Mouse (Mus musculus): Measurements from ENCODE around the gene Atg4b. TPM values are rescaled to one million over a fixed set of nuclear protein-coding genes. Genes with fewer than 3 reads are reported as not detected.
"Not testable (repeated sequence)": the region's sequence is repeated elsewhere in the genome, so short reads cannot be mapped to it uniquely, and the experiment has no call there.

The Atg4b gene
- polyA plus RNA-seq, 1 experiment from 2014 or later: 54.8 TPM

DNA sequence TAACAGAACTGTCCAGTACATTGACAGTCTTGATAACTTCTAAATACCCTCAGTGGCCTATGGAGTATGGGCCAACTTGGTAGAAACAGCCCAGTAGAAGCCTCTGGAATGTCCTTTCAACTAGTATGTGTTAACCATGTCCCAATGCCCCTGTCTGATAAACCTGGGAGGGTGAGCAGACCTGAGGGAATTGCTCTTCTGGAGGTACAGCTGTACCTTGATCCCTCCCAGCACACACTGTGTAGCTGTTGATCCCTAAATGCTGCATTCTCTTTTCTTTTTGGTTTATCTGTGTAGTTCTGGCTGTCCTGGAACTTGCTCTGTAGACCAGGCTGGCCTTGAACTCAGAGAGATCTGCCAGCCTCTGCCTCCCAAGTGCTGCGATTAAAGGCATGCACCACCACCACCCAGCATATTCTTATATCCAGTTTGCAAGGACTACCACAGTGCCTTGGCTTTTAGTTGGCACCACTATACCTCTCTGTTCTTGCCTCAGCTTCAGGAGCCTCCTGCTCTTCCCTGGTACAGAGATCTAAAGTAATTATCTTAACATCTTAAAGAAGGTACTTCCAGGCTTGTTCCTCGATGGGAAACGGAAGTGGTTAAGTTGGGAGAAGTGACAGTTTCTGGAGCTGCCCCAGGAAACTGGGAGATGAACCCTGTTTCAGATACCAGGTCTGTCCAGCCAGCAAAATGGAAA, 72.6 kb downstream of the Atg4b start:
- no peak overlapping the region for H3K4me2 ChIP-seq (ENCODE audit: low read depth, low read length)
- peak overlapping the region; percentile 12 for H3K27ac ChIP-seq (ENCODE audit: low read length)
- no peak overlapping the region for H3K4me3 ChIP-seq (ENCODE audit: low read length)
- peaks cover 12% of the 10 kb centered on the region for H3K4me1 ChIP-seq (ENCODE audit: control insufficient read depth, insufficient read depth, low read length)
- H3K27me3 ChIP-seq (ENCODE audit: control insufficient read depth, insufficient read depth, low read length): no peaks in the 10 kb centered on the region
- 71% methylated on average over 3 of the region's 3 CpGs for WGBS
- H3K9ac ChIP-seq (ENCODE audit: low read length): no peak overlapping the region; the same call in 1 of the 2 replicates
- ATAC-seq (replicated peaks; ENCODE audit: extremely low read depth, insufficient read depth, low FRiP score): no peak
- H3K9me3 ChIP-seq (replicated peaks; ENCODE audit: control insufficient read depth, low read length): no peaks in the 10 kb centered on the region
- peaks cover 15% of the 10 kb centered on the region for H3K36me3 ChIP-seq (ENCODE audit: control insufficient read depth, insufficient read depth)

- Histone ChIP-seq H3K9ac (ENCODE audit: low read length) (peak within 1 kb of the TSS; percentile 80), H3K27me3 (ENCODE audit: control insufficient read depth, insufficient read depth, low read length) (no peaks in the 10 kb centered on the region), H3K9me3 (replicated peaks; ENCODE audit: control insufficient read depth, low read length) (no peaks in the 10 kb centered on the region), H3K4me3 (ENCODE audit: low read length) (peak within 1 kb of the TSS; percentile 66), H3K4me1 (ENCODE audit: control insufficient read depth, insufficient read depth, low read length) (peaks cover 12% of the 10 kb centered on the region), H3K4me2 (ENCODE audit: low read depth, low read length) (peak within 1 kb of the TSS; percentile 85), H3K27ac (ENCODE audit: low read length) (peak within 1 kb of the TSS; percentile 91), H3K36me3 (ENCODE audit: control insufficient read depth, insufficient read depth) (peaks cover 8% of the 10 kb centered on the region)
- no peak for ATAC-seq (replicated peaks; ENCODE audit: extremely low read depth, insufficient read depth, low FRiP score)
- 10% methylated on average over 10 of the region's 10 CpGs for WGBS
Measured at GRCm38 (mm10) chr1:93824609-93825008, 73.3 kb downstream of the Atg4b start, which contains the start of gene D2hgdh. Gene D2hgdh, plus strand, starts transcription at chr1:93824909.

DNA sequence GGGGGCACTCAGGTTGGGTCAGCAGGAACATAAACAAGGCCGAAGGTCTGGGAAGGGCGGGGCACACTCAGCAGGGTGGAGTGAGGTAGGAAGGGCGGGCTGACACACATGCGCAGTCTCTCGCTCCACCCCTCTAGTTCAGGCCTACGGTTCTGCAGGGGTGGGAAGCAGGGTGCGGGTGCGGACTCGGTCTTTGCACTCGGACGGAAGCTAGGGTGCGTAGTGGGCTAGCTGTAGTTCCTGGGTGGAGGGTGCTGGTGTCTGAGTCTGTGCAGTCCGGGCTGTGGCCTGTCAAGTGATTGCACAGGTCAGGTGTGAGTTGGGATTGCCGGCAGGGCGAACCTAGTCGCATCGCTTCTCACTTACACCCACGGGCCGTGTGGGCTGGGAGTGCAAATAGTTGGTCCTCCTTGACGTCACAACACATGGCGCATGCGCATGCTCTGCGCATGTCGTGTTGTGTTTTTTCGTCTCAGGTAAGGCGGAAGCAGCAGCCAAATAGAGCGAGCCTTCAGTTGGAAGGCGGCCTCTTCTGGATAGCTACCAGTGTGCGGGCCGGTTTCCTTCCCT, 73.9 kb downstream of the Atg4b start:
- H3K9me3 ChIP-seq (replicated peaks; ENCODE audit: control insufficient read depth, low read length): no peaks in the 10 kb centered on the region
- H3K27ac ChIP-seq (ENCODE audit: low read length): peak overlapping the region; percentile 91
- ATAC-seq (replicated peaks; ENCODE audit: extremely low read depth, insufficient read depth, low FRiP score): peak; percentile 97
- 1% methylated on average over 30 of the region's 30 CpGs for WGBS
- H3K36me3 ChIP-seq (ENCODE audit: control insufficient read depth, insufficient read depth): peaks cover 6% of the 10 kb centered on the region
- peak overlapping the region; percentile 85 for H3K4me2 ChIP-seq (ENCODE audit: low read depth, low read length)
- H3K27me3 ChIP-seq (ENCODE audit: control insufficient read depth, insufficient read depth, low read length): no peaks in the 10 kb centered on the region
- H3K4me1 ChIP-seq (ENCODE audit: control insufficient read depth, insufficient read depth, low read length): peaks cover 12% of the 10 kb centered on the region
- H3K9ac ChIP-seq (ENCODE audit: low read length): peak overlapping the region; percentile 80
- peak overlapping the region; percentile 66 for H3K4me3 ChIP-seq (ENCODE audit: low read length)

GRCm38 (mm10) chr1:93825771-93826539, 74.7 kb downstream of the Atg4b start:
- peak overlapping the region; percentile 85 for H3K4me2 ChIP-seq (ENCODE audit: low read depth, low read length)
- H3K4me1 ChIP-seq (ENCODE audit: control insufficient read depth, insufficient read depth, low read length): peaks cover 12% of the 10 kb centered on the region
- no peaks in the 10 kb centered on the region for H3K9me3 ChIP-seq (replicated peaks; ENCODE audit: control insufficient read depth, low read length)
- H3K27me3 ChIP-seq (ENCODE audit: control insufficient read depth, insufficient read depth, low read length): no peaks in the 10 kb centered on the region
- peak overlapping the region; percentile 66 for H3K4me3 ChIP-seq (ENCODE audit: low read length)
- WGBS: 42% methylated on average over 27 of the region's 27 CpGs
- peak overlapping the region; percentile 91 for H3K27ac ChIP-seq (ENCODE audit: low read length)
- peak overlapping the region; percentile 80 for H3K9ac ChIP-seq (ENCODE audit: low read length)
- no peak for ATAC-seq (replicated peaks; ENCODE audit: extremely low read depth, insufficient read depth, low FRiP score)
- peaks cover 2% of the 10 kb centered on the region for H3K36me3 ChIP-seq (ENCODE audit: control insufficient read depth, insufficient read depth)

- H3K4me3 ChIP-seq (ENCODE audit: low read length): no peak overlapping the region
- 89% methylated on average over 9 of the region's 9 CpGs for WGBS
- H3K9ac ChIP-seq (ENCODE audit: low read length): no peak overlapping the region
Measured at GRCm38 (mm10) chr1:93826540-93826835, 75.2 kb downstream of the Atg4b start.

DNA sequence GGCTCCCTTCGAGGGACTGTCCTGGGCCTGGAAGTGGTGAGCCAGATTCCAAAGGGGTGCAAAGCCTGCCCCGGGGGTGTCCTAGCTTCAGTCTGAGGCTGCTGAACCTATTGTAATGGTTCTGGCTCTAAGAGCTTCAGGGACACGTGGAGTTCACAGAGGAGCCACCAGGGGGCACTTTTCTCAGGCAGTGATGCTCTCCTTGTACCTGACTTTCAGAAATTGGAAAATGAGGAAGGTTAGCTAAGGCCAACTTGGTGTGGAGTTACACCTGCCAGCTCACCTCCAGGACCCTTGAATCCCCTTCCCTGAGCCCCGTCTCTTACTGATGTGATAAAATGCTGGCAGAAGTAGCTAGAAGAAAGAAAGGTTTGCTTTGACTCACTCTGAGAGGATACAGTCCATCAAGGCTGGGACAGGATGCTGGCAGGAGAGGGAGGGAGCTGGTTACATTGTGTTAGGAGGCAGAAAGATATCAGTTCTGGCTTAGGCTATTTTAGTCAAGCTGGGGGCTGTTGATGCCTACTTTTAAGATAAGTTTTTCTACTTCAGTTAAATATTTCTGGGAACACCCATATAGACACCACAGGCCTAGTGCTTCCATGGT, 81.6 kb downstream of the Atg4b start:
- H3K9ac ChIP-seq (ENCODE audit: low read length); H3K9me3 ChIP-seq (replicated peaks; ENCODE audit: control insufficient read depth, low read length); H3K4me1 ChIP-seq (ENCODE audit: control insufficient read depth, insufficient read depth, low read length); H3K4me3 ChIP-seq (ENCODE audit: low read length); H3K36me3 ChIP-seq (ENCODE audit: control insufficient read depth, insufficient read depth); H3K27me3 ChIP-seq (ENCODE audit: control insufficient read depth, insufficient read depth, low read length); ATAC-seq (replicated peaks; ENCODE audit: extremely low read depth, insufficient read depth, low FRiP score); H3K27ac ChIP-seq (ENCODE audit: low read length); H3K4me2 ChIP-seq (ENCODE audit: low read depth, low read length): not testable (repeated sequence)
- WGBS: 69% methylated on average over 3 of the region's 4 CpGs

More at GRCm38 (mm10) chr1:93826540-93826835, 75.2 kb downstream of the Atg4b start:
- Histone ChIP-seq H3K4me2 (ENCODE audit: low read depth, low read length) (no peak overlapping the region), H3K27ac (ENCODE audit: low read length) (no peak overlapping the region), H3K4me1 (ENCODE audit: control insufficient read depth, insufficient read depth, low read length) (peaks cover 12% of the 10 kb centered on the region), H3K9me3 (replicated peaks; ENCODE audit: control insufficient read depth, low read length) (no peaks in the 10 kb centered on the region), H3K36me3 (ENCODE audit: control insufficient read depth, insufficient read depth) (no peaks in the 10 kb centered on the region), H3K27me3 (ENCODE audit: control insufficient read depth, insufficient read depth, low read length) (no peaks in the 10 kb centered on the region)
- ATAC-seq (replicated peaks; ENCODE audit: extremely low read depth, insufficient read depth, low FRiP score): no peak

DNA sequence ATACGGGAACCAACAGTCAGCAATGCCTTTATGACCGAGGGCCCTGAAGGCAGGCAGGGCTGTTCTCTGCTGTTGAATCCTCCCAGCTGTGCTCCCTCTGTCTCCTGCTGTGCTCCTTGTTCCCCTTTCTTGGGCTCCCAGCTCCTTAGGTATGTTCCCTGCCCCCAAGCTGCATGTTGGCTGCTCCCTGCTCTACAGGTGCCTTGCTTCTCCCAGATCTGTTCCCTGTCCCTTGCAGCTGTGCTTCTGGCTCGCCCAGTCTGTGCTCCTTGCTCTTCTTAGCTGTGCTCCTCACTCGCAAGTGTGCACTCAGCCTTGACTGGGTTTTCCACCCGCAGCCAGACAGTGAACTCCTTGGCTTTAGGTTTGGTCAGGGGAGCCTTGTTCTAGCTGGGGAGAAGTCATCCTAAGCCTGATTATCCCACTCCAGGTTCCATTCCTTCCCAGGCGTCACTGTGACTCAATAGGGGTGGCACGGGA, 83.4 kb downstream of the Atg4b start:
- no peak overlapping the region for H3K4me3 ChIP-seq (ENCODE audit: low read length)
- ATAC-seq (replicated peaks; ENCODE audit: extremely low read depth, insufficient read depth, low FRiP score): no peak
- H3K27ac ChIP-seq (ENCODE audit: low read length): no peak overlapping the region
- no peak overlapping the region for H3K9ac ChIP-seq (ENCODE audit: low read length)
- no peaks in the 10 kb centered on the region for H3K9me3 ChIP-seq (replicated peaks; ENCODE audit: control insufficient read depth, low read length)
- 81% methylated on average over 7 of the region's 7 CpGs for WGBS
- H3K36me3 ChIP-seq (ENCODE audit: control insufficient read depth, insufficient read depth): peaks cover 2% of the 10 kb centered on the region; the same call in 1 of the 2 replicates
- H3K4me1 ChIP-seq (ENCODE audit: control insufficient read depth, insufficient read depth, low read length): no peaks in the 10 kb centered on the region
- no peaks in the 10 kb centered on the region for H3K27me3 ChIP-seq (ENCODE audit: control insufficient read depth, insufficient read depth, low read length)
- no peak overlapping the region for H3K4me2 ChIP-seq (ENCODE audit: low read depth, low read length)

DNA sequence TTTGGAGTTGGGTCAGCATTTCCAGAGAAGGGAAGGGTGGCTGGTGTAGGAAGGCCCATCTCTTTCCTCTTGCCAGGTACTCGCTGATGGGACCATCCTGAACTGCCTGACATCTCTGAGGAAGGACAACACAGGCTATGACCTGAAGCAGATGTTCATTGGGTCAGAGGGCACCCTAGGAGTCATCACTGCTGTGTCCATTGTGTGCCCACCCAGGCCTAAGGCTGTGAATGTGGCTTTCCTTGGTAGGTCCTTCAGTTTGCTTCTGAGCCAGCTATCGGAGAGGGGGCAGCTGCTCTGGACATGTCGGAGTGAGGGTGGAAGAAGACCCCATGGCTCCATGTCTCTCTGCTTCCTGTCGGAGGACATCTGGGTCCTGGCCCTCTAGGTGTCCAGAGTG, 83.9 kb downstream of the Atg4b start:
- Histone ChIP-seq H3K27ac (ENCODE audit: low read length) (no peak overlapping the region), H3K27me3 (ENCODE audit: control insufficient read depth, insufficient read depth, low read length) (no peaks in the 10 kb centered on the region), H3K4me1 (ENCODE audit: control insufficient read depth, insufficient read depth, low read length) (no peaks in the 10 kb centered on the region), H3K9ac (ENCODE audit: low read length) (no peak overlapping the region), H3K4me2 (ENCODE audit: low read depth, low read length) (no peak overlapping the region), H3K9me3 (replicated peaks; ENCODE audit: control insufficient read depth, low read length) (no peaks in the 10 kb centered on the region), H3K4me3 (ENCODE audit: low read length) (no peak overlapping the region), H3K36me3 (ENCODE audit: control insufficient read depth, insufficient read depth) (peaks cover 2% of the 10 kb centered on the region; the same call in 1 of the 2 replicates)
- 80% methylated on average over 4 of the region's 4 CpGs for WGBS
- ATAC-seq (replicated peaks; ENCODE audit: extremely low read depth, insufficient read depth, low FRiP score): no peak
